Mouse (Mus musculus) spleen, adult 2 months (tissue): ENCODE results near the gene Dbi. TPM values are rescaled to one million over a fixed set of nuclear protein-coding genes. Genes with fewer than 3 reads are reported as not detected.
"Not testable (repeated sequence)": the region's sequence is repeated elsewhere in the genome, so short reads cannot be mapped to it uniquely, and the experiment has no call there.

Experiments used
- DNase-seq, 2 experiments: peaks; one replicate each; pipeline versions ENCODE4 v3.0.0 to v3.0.0-alpha.2; 2012 to 2021; ENCODE audit warnings: low spot score in 2 of 2, low read depth in 1 of 2
- H3K27ac ChIP-seq: fragments of 200-500 bp; 2 replicates; pipeline ENCODE4 v1.5.1; 2012; ENCODE audit warnings: low read length, inconsistent platforms; ENCODE audit not compliant: insufficient read depth
- H3K27me3 ChIP-seq: fragments of 200-500 bp; 2 replicates; pipeline ENCODE4 v1.6.1; 2012; ENCODE audit warnings: mild to moderate bottlenecking, moderate library complexity, low read length, inconsistent platforms; ENCODE audit not compliant: control insufficient read depth, insufficient read depth
- H3K36me3 ChIP-seq: fragments of 200-500 bp; 2 replicates; pipeline ENCODE4 v1.6.1; 2012; ENCODE audit warnings: mild to moderate bottlenecking, low read length, inconsistent platforms; ENCODE audit not compliant: control insufficient read depth, insufficient read depth
- H3K4me1 ChIP-seq: fragments of 200-500 bp; 2 replicates; pipeline ENCODE4 v1.6.1; 2011; ENCODE audit warnings: inconsistent platforms; ENCODE audit not compliant: control insufficient read depth, insufficient read depth, insufficient read length
- H3K4me3 ChIP-seq: fragments of 200-500 bp; 2 replicates; pipeline ENCODE4 v1.5.1; 2011; ENCODE audit warnings: mild to moderate bottlenecking, inconsistent platforms; ENCODE audit not compliant: insufficient read depth, insufficient read length; ENCODE audit errors: extremely low read depth
- CTCF ChIP-seq: fragments of 200-500 bp; IDR thresholded peaks from 2 replicates; pipeline ENCODE4 v1.5.1; 2011; ENCODE audit warnings: mild to moderate bottlenecking, inconsistent platforms; ENCODE audit not compliant: insufficient read depth, insufficient read length, insufficient replicate concordance; ENCODE audit errors: extremely low read depth
- POLR2A ChIP-seq: fragments of 200-500 bp; IDR thresholded peaks from 2 replicates; pipeline ENCODE4 v1.6.1; 2011; ENCODE audit warnings: low read depth, low read length, inconsistent platforms
- WGBS: fragments of 180-500 bp; shearing (Covaris S2); methylation state at CpG from one replicate; pipeline ENCODE4 v1.1.7; 2018; 5-methylcytosine and 5-hydroxymethylcytosine counted together
- polyA plus RNA-seq: library from polyadenylated mRNA; depleted of rRNA; stranded (reverse); fragments of >200 nt; gene quantifications from 2 replicates; pipeline ENCODE4 v1.2.3, GENCODE M21; 2012

Dbi gene
- polyA plus RNA-seq, 1 experiment = 37.2 TPM

- 84% methylated on average over 8 of the region's 8 CpGs for WGBS
- no peaks in the 10 kb centered on the region for H3K36me3 ChIP-seq
- no peak for TF ChIP-seq POLR2A
- TF ChIP-seq CTCF = no peak
- no peak for DNase-seq
- H3K27me3 ChIP-seq = no peaks in the 10 kb centered on the region
- peaks cover 3% of the 10 kb centered on the region; the same call in 1 of the 2 replicates for H3K4me1 ChIP-seq
- no peak overlapping the region for H3K27ac ChIP-seq
- H3K4me3 ChIP-seq = no peak overlapping the region
These were observed 20.2 kb downstream of the Dbi start for GRCm38 (mm10) chr1:120100456-120101226.

GRCm38 (mm10) chr1:120099483-120099882, 21.4 kb downstream of the Dbi start:
- no peaks in the 10 kb centered on the region for H3K36me3 ChIP-seq
- 7% methylated on average over 6 of the region's 6 CpGs for WGBS
- TF ChIP-seq CTCF = no peak
- TF ChIP-seq POLR2A = no peak
- no peak overlapping the region for H3K4me3 ChIP-seq
- peaks cover 3% of the 10 kb centered on the region; the same call in 1 of the 2 replicates for H3K4me1 ChIP-seq
- H3K27me3 ChIP-seq = no peaks in the 10 kb centered on the region
- H3K27ac ChIP-seq = peak overlapping the region; percentile 44; the same call in 1 of the 2 replicates
- peak; percentile 32 to 49 for DNase-seq

- Histone ChIP-seq H3K27ac (no peak overlapping the region), H3K27me3 (no peaks in the 10 kb centered on the region), H3K4me3 (no peak overlapping the region), H3K4me1 (peaks cover 3% of the 10 kb centered on the region; the same call in 1 of the 2 replicates), H3K36me3 (no peaks in the 10 kb centered on the region)
- peak; percentile 25 to 66 for DNase-seq
- WGBS = 14% methylated on average over 7 of the region's 7 CpGs
- peak; percentile 40; the same call in 1 of the 2 replicates for TF ChIP-seq CTCF
- TF ChIP-seq POLR2A = no peak
These were observed 22.6 kb downstream of the Dbi start for GRCm38 (mm10) chr1:120098327-120098726.

DNA sequence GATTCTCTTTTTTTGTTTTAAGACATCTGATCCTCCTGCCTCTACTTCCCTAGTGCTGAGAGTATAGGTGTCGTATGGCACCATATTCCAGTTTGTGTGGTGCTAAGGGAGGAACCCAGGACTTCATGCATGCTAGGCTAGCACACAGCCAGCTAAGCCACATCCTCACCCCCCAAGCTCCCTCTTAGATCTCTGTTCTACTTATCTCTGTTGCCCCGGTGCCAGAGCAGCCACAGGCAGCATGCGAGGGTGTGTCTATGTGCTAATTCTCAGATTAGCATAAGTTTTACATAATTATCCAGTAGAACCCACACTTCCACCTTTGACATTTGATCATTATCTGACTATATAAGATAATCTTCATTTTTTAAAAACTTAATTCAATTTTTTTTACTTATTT, 26.0 kb downstream of the Dbi start:
- DNase-seq = no peak
- WGBS = 48% methylated on average over 3 of the region's 3 CpGs

GRCm38 (mm10) chr1:120093482-120094134, 27.3 kb downstream of the Dbi start:
- H3K4me3 ChIP-seq, H3K4me1 ChIP-seq, H3K36me3 ChIP-seq, H3K27me3 ChIP-seq, H3K27ac ChIP-seq: not testable (repeated sequence)
- WGBS = 58% methylated on average over 13 of the region's 14 CpGs
- DNase-seq = peak; percentile 49 to 76
- TF ChIP-seq CTCF = peak; percentile 97

More for the DNA sequence above, 26.0 kb downstream of the Dbi start:
- Histone ChIP-seq H3K36me3 (no peaks in the 10 kb centered on the region), H3K27ac (no peak overlapping the region), H3K4me1 (peaks cover 3% of the 10 kb centered on the region; the same call in 1 of the 2 replicates), H3K4me3 (no peak overlapping the region), H3K27me3 (no peaks in the 10 kb centered on the region)
- TF ChIP-seq POLR2A (no peak), CTCF (no peak)

DNA sequence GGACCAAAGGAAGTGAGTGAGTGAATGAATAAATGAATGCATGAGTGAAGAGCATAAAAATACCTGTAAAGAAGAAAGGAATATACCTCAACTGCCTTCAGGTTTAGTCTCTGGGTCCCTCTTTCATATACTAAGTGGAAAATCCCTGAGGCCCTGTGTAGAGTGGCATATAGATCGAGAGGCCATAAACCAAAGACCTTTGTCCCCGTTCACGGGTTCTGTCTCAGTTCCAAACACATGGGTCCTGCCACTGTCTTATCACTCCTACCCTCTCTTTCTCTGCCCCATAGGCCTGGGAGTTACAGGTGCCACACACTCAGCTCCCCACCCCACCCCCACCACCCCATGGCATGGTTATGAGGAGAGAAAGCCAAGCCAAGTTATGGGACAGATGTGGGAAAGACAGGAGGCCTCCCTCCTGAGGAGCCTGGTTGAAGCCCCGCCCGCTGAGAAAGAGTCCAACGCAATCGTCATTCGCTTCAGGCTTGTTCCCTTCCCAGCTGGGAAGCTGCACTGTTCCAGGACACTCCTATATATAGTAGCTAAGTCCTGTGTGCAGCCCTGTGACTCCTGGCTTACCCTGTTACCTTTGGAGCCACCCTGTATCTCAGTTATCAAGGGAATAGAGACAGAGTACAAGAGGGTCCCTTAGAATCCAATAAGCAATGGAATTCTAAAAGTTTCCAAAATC, 29.9 kb downstream of the Dbi start:
- no peak for DNase-seq
- Histone ChIP-seq H3K27ac (no peak overlapping the region), H3K36me3 (no peaks in the 10 kb centered on the region), H3K4me1 (no peaks in the 10 kb centered on the region), H3K27me3 (no peaks in the 10 kb centered on the region), H3K4me3 (no peak overlapping the region)
- TF ChIP-seq CTCF (no peak), POLR2A (no peak)
- 91% methylated on average over 8 of the region's 8 CpGs for WGBS

DNA sequence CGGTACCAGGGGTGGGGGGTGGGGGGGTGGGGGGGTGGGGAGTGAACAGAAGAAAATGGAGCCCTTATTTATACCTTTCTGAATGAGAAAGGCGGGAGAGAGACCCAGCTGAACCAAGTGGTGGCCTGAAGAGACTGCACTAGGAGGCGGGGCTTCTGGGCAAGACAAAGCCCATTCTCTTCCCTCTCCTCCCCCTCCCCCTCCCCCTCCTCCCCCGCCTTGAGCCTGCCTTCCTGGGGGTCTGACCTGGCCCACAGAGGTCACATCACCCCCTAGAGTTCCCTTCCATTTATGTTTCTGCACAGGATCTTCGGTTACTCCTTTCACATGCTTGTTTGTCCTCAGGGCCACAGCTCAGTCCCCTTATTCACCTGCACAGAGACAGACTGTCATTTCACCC, 31.7 kb downstream of the Dbi start:
- no peaks in the 10 kb centered on the region for H3K36me3 ChIP-seq
- no peaks in the 10 kb centered on the region for H3K27me3 ChIP-seq
- no peaks in the 10 kb centered on the region for H3K4me1 ChIP-seq
- no peak overlapping the region for H3K27ac ChIP-seq
- no peak overlapping the region for H3K4me3 ChIP-seq
- DNase-seq = no peak
- no peak for TF ChIP-seq CTCF
- TF ChIP-seq POLR2A = no peak
- WGBS = 70% methylated on average over 5 of the region's 5 CpGs
